Mouse (Mus musculus) forebrain, embryonic 14.5 days (tissue): ENCODE measurements around the gene AI413582. TPM values are rescaled to one million over a fixed set of nuclear protein-coding genes. Genes with fewer than 3 reads are reported as not detected.

ENCODE experiments used
- ATAC-seq: fragments of 200-750 bp; cut with Nextera tagmentation; 2 replicates; pipeline ENCODE4 v1.8.0; 2017; ENCODE audit warnings: mild to moderate bottlenecking, moderate library complexity
- DNase-seq: peaks from one replicate; pipeline ENCODE4 v3.0.0-alpha.2; 2015; ENCODE audit warnings: low spot score
- H3K27ac ChIP-seq: fragments of 300-500 bp; sonication (generic); 2 replicates; pipeline ENCODE4 v1.5.1; 2014; ENCODE audit warnings: low read depth, mild to moderate bottlenecking, control low read depth, low read length, moderate library complexity
- H3K27me3 ChIP-seq: fragments of 300-500 bp; sonication (generic); replicated peaks from 2 replicates; pipeline ENCODE4 v1.6.1; 2014; ENCODE audit warnings: low read length, control low read depth, mixed read lengths; ENCODE audit not compliant: control insufficient read depth, insufficient read depth
- H3K36me3 ChIP-seq: fragments of 300-500 bp; sonication (generic); 2 replicates; pipeline ENCODE4 v1.6.1; 2014; ENCODE audit warnings: low read length, control low read depth; ENCODE audit not compliant: control insufficient read depth, insufficient read depth
- H3K4me1 ChIP-seq: fragments of 300-500 bp; sonication (generic); 2 replicates; pipeline ENCODE4 v1.6.1; 2014; ENCODE audit warnings: antibody characterized with exemption, low read length, control low read depth; ENCODE audit not compliant: control insufficient read depth, insufficient read depth
- H3K4me2 ChIP-seq: fragments of 300-500 bp; sonication (generic); 2 replicates; pipeline ENCODE4 v1.6.1; 2014; ENCODE audit warnings: mild to moderate bottlenecking, control low read depth, low read length
- H3K4me3 ChIP-seq: fragments of 300-500 bp; sonication (generic); 2 replicates; pipeline ENCODE4 v1.5.1; 2014; ENCODE audit warnings: low read depth, low read length, control low read depth
- H3K9ac ChIP-seq: fragments of 300-500 bp; sonication (generic); 2 replicates; pipeline ENCODE4 v1.6.1; 2014; ENCODE audit warnings: mild to moderate bottlenecking, low read length, control low read depth, moderate library complexity
- H3K9me3 ChIP-seq: fragments of 300-500 bp; sonication (generic); replicated peaks from 2 replicates; pipeline ENCODE4 v1.6.1; 2016; ENCODE audit warnings: low read length, control low read depth, mixed read lengths; ENCODE audit not compliant: control insufficient read depth
- WGBS: fragments of 180-500 bp; shearing (Covaris S2); extraction: QIAGEN DNeasy Blood & Tissue Kit; methylation state at CpG from one replicate; pipeline ENCODE4 v1.1.7; 2014; 5-methylcytosine and 5-hydroxymethylcytosine counted together
- polyA plus RNA-seq: library from polyadenylated mRNA; unstranded; fragments of >200 nt; fragmentation: Nextera tagmentation; extraction: Ambion mirVana; gene quantifications from 2 replicates; pipeline ENCODE4 v1.2.1, GENCODE M21; 2014

Gene AI413582
- 44.6 and 46.2 TPM in 2 replicates for polyA plus RNA-seq

- WGBS: under 1% methylated on average over 56 of the region's 58 CpGs
- no peaks in the 10 kb centered on the region for H3K9me3 ChIP-seq
- peak within 1 kb of the TSS; percentile 56 for H3K4me3 ChIP-seq
- H3K4me2 ChIP-seq: peak within 1 kb of the TSS; percentile 92
- peak within 1 kb of the TSS; percentile 44; the same call in 1 of the 2 replicates for H3K27ac ChIP-seq
- H3K36me3 ChIP-seq: peaks cover 14% of the 10 kb centered on the region; the same call in 1 of the 2 replicates
- H3K27me3 ChIP-seq: no peaks in the 10 kb centered on the region
- peak within 1 kb of the TSS; percentile 75 for H3K9ac ChIP-seq
- peaks cover 5% of the 10 kb centered on the region; the same call in 1 of the 2 replicates for H3K4me1 ChIP-seq
- DNase-seq (peak; percentile 94), ATAC-seq (peak; percentile 96)
Measured at GRCm38 (mm10) chr17:27565163-27565941, at the start of gene AI413582. TSS of gene AI413582 (minus strand) at chr17:27565756.

- Histone ChIP-seq H3K4me1 (peaks cover 4% of the 10 kb centered on the region), H3K27ac (no peak overlapping the region), H3K9ac (no peak overlapping the region), H3K4me3 (no peak overlapping the region), H3K27me3 (no peaks in the 10 kb centered on the region), H3K9me3 (no peaks in the 10 kb centered on the region), H3K4me2 (no peak overlapping the region), H3K36me3 (peaks cover 12% of the 10 kb centered on the region; the same call in 1 of the 2 replicates)
- ATAC-seq (no peak), DNase-seq (no peak)
- 61% methylated on average over 4 of the region's 4 CpGs for WGBS
Measured at GRCm38 (mm10) chr17:27613016-27613415, 47.5 kb upstream of the AI413582 start.

GRCm38 (mm10) chr17:27611994-27612393, 46.4 kb upstream of the AI413582 start:
- Histone ChIP-seq H3K4me2 (no peak overlapping the region), H3K4me3 (no peak overlapping the region), H3K9me3 (no peaks in the 10 kb centered on the region), H3K36me3 (peaks cover 11% of the 10 kb centered on the region; the same call in 1 of the 2 replicates), H3K27me3 (no peaks in the 10 kb centered on the region), H3K27ac (no peak overlapping the region), H3K9ac (no peak overlapping the region), H3K4me1 (peaks cover 4% of the 10 kb centered on the region)
- WGBS: 90% methylated on average over 5 of the region's 5 CpGs
- DNase-seq (no peak), ATAC-seq (no peak)

GRCm38 (mm10) chr17:27611519-27611884, 45.9 kb upstream of the AI413582 start:
- WGBS: 75% methylated on average over 3 of the region's 3 CpGs
- Histone ChIP-seq H3K4me3 (no peak overlapping the region), H3K4me1 (peaks cover 4% of the 10 kb centered on the region), H3K36me3 (peaks cover 11% of the 10 kb centered on the region; the same call in 1 of the 2 replicates), H3K27me3 (no peaks in the 10 kb centered on the region), H3K9ac (no peak overlapping the region), H3K4me2 (no peak overlapping the region), H3K27ac (no peak overlapping the region), H3K9me3 (no peaks in the 10 kb centered on the region)
- no peak for ATAC-seq
- no peak for DNase-seq

DNA sequence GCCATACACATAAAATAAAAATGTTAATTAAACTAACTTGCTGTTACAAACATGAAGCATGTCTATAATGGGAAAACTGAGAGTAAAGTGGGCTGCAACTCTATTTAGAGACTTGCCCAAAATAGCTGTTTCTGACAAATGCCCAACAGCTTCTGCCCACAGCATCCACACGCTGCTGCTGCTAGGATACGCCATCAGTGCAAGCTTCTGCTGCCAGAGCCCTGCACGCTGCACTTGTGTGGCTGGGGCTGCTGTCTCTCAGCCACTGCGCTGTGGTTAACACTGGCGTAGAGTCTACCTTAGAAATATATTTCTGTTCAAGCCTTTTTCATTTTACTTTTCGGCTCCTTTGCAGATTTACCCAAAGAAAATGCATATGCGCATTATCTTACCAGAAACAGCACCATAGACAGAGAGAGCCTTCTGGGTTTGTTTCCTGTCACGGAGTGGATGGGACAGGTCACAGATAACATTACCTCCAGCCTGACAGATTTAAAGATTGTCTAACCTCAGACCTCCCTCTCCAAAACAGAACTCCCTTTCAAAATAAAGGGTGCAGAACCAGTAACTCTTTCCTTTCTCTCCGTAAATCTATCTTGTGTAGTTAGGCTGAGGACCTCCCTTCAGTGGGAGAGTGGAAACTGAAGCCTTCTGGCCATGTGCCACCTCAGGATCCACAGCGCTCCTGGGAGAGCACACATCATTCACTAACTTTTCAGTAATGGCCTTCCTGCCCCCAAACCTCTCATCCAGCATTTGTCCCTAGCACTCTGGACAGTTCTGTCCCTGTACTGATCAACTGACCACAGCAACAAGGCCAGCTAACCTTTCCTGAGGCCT, 45.3 kb upstream of the AI413582 start:
- peaks cover 11% of the 10 kb centered on the region; the same call in 1 of the 2 replicates for H3K36me3 ChIP-seq
- H3K4me2 ChIP-seq: no peak overlapping the region
- DNase-seq (no peak), ATAC-seq (no peak)
- no peak overlapping the region for H3K27ac ChIP-seq
- peaks cover 4% of the 10 kb centered on the region for H3K4me1 ChIP-seq
- no peaks in the 10 kb centered on the region for H3K9me3 ChIP-seq
- no peak overlapping the region for H3K4me3 ChIP-seq
- no peak overlapping the region for H3K9ac ChIP-seq
- WGBS: 84% methylated on average over 10 of the region's 10 CpGs
- no peaks in the 10 kb centered on the region for H3K27me3 ChIP-seq

DNA sequence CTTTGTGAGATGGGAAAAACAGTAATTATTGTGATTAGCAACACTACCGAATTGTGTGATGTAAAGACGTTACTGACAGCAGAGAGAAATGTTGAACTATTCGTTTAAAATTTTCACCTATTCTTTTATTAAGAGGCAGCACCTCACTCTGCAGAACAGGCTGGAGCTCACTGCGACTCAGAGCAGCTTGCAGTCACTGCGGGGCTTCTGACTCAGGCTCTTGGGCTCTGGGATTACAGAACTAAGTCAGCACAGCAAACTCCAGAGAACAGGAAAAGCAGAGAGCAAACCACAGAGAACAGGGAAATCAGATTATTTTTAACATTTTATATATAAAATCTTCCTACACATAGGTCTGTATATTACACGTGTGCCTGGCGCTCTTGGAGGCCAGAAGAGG, 44.0 kb upstream of the AI413582 start:
- WGBS: 91% methylated on average over 7 of the region's 7 CpGs
- Histone ChIP-seq H3K4me2 (no peak overlapping the region), H3K27ac (no peak overlapping the region), H3K9me3 (no peaks in the 10 kb centered on the region), H3K4me3 (no peak overlapping the region), H3K9ac (no peak overlapping the region), H3K36me3 (peaks cover 8% of the 10 kb centered on the region; the same call in 1 of the 2 replicates), H3K4me1 (peaks cover 4% of the 10 kb centered on the region), H3K27me3 (no peaks in the 10 kb centered on the region)
- ATAC-seq: no peak
- DNase-seq: no peak

DNA sequence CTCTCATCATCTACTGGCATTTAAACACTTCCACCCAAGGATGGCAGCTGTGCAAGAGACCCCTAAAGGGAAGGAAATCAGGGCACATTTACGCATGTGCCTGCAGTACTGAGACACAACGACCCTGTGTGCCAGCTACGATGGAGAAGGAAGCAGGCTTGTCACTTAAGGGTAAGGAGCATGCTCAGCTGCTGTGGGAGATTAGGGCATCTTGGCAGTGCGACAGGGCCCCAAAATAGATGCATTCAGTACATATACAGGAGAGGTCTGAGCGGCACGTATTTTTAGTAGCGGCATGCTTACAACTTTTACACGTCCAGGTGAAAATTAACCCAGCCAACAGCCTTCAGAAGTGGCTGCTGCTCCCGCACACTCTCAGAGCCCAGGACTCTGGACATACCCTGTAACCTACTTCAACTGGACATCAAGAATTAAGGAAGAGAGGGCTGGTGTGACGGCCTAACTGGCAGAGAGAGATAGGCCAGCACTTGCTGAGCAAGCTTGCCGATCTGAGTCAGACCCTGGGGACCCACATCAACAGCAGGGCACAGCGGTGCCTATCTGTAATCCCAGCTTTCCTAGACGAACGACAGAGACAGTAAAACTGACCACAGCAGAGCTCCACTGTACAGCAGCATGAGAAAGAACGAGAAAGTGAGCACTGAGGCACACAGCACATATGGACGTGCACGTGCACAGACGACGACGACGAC, 38.1 kb upstream of the AI413582 start:
- Histone ChIP-seq H3K9me3 (no peaks in the 10 kb centered on the region), H3K9ac (no peak overlapping the region), H3K4me3 (no peak overlapping the region), H3K4me1 (peaks cover 17% of the 10 kb centered on the region), H3K36me3 (peaks cover 11% of the 10 kb centered on the region), H3K27ac (no peak overlapping the region), H3K4me2 (no peak overlapping the region), H3K27me3 (no peaks in the 10 kb centered on the region)
- DNase-seq (peak; percentile 20), ATAC-seq (no peak)
- 79% methylated on average over 21 of the region's 21 CpGs for WGBS

DNA sequence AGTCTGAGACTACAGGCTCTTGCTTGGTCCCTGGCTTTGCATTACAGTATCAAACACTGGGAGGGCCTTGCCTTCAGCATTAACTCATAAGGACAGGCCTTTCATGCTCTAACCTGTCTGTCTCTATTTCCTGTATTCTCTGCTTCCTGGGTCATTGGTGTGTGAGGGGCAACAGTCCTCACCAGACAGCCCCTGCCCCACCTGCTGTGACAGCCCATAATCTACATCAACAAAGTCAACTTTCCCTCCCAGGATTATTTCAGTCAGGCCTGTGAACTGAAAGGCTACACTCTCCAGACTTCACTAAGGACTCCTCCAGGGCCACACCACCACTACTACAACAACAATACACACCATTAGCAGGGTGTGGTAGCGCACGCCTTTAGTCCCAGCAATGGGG, 37.5 kb upstream of the AI413582 start:
- no peak for ATAC-seq
- peaks cover 7% of the 10 kb centered on the region for H3K36me3 ChIP-seq
- no peak overlapping the region for H3K27ac ChIP-seq
- peaks cover 17% of the 10 kb centered on the region for H3K4me1 ChIP-seq
- no peak overlapping the region for H3K9ac ChIP-seq
- H3K4me3 ChIP-seq: no peak overlapping the region
- no peaks in the 10 kb centered on the region for H3K27me3 ChIP-seq
- H3K4me2 ChIP-seq: no peak overlapping the region
- no peak for DNase-seq
- 87% methylated on average over 2 of the region's 2 CpGs for WGBS
- H3K9me3 ChIP-seq: no peaks in the 10 kb centered on the region
